Mouse (Mus musculus): ENCODE measurements around the gene Chil5.
A peak's percentile ranks its signal among the peaks of the same experiment; 100 is the strongest.

GRCm38 (mm10) chr3:105991653-105992283 is 40.8 kb downstream of the Chil5 start:
- 0 out of 2 replicates have a peak, but pooled peaks have one; percentile 1 for TF ChIP-seq CTCF (IDR thresholded peaks at IDR 0.05; ENCODE audit: low read depth, low read length)
- no peak for TF ChIP-seq GATA1 (IDR thresholded peaks at IDR 0.05; ENCODE audit: borderline replicate concordance, low read length)

Data from G1E (cell line).